Mouse (Mus musculus): ENCODE data around the gene Tmem237.

The Tmem237 gene

DNA sequence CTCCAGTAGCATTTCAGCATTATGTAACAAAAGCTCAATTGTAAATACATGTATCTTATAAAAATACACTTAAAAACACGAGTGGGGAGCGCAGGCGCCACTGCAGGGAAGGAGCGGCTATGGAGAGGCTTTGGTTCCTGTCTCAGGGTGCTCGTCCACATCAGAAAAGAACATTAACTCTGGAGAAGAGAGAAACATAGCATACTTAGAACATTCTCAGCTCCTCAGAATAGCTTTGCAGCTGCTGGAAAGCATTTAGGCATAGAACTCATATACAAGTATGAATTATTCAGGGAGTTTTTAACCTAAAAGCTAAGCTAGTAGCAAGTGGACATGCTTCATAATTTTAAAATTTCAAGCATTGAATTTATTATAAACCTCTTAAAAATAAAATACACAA is 19.2 kb downstream of the Tmem237 start:
- no peak for DNase-seq (ENCODE audit: low read depth, low spot score)

DNA sequence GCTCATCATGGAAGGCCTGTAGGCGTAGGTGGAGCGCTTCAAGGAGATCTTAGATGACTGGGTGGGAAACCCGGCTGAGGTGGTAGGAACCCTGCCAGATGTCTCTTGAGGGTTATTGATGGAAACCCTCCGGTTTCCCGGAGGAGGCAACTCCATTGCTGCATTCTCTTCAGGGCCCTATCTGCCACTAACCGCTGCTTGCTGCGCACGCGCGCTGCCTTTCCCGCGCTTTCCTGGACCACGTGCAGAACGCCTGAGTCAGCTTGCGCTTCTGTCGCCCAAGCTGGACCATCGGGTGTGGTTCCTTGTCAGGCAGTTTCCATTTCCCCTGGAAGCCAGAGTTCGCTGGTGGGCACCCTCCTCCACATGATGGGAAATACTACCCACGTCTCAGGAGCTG is 25.5 kb downstream of the Tmem237 start, which contains the start of gene C2cd6:
TSS of gene C2cd6 (minus strand) at position 196 of the 400 bp plus-strand sequence.
- no peak for DNase-seq (ENCODE audit: low read depth, low spot score)

DNA sequence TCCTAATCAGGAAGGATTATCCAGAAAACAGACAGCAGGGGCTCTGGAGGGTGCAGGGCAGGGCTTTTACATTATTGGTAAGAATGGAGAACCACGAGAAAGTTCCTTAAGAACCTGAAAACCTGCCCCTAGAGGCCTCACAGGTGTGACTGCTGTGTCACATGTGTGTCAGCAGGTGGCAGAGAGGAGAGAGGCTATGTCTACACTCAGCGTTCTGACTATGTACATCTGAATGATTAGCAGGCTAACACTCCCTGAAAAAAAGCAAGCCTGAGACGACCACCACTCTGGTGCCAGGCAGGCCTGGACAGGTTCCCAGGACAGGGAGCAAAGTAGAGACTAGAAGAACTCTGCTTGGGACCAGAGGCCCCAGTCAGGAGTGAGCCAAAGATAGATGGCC is 49.3 kb downstream of the Tmem237 start:
- no peak for DNase-seq (ENCODE audit: low read depth, low spot score)

DNA sequence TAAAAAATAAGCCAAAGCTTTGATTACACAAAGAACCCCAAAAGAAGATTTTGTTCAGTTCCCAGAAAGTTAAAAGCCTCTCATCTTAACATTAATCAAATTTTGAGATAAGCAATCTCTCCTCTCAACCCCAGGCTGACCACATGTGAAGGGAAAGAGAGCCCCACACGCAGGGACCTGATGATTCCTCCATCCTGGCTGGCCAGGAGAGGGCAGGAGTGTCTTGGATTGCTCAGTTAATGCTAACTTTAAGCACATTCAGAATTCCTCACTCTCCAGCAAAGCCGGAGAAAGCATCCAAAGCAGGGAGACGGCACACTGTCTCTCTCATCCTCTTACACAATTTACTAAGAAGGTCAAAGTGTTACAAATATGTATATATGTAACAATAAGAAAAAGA is 52.2 kb downstream of the Tmem237 start:
- DNase-seq (ENCODE audit: low read depth, low spot score), result peak; percentile 25

DNA sequence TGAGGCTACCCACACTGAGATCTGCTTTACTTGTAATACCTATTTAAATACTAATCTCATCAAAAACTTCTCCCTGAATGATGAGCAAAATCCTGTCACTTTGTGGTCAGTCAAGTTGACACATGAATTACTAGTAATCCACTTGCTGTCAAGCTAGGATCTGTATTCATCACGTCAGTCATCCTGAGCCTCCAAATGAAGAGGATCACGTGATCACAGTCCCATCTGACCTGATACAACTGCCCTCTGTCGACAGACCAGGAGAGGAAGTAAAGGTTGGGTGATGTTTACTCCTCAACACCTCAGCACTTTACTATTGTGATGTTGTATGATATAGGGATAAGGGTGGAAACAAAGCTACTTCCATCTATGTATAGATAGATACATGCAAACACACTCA is 56.5 kb downstream of the Tmem237 start:
- no peak for DNase-seq (ENCODE audit: low read depth, low spot score)

DNA sequence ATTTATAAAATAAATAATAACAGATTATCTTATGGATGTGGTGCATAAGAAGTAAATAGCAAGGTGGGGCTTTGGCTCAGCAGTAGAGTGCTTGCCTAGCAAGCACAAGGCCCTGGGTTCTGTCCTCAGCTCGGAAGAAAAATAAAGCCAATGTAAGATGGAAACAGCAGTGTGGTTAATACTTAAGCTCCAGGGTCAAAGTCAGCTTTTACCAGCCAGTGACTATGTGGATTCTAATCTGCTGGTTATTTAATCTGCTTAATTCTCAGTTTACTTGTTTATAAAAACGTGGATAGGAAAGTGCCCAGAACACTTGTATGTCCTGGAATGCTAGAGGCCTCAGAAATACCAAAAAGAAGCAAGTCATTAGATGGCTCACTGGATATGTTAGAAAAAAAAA is 63.3 kb downstream of the Tmem237 start:
- DNase-seq (ENCODE audit: low read depth, low spot score), result no peak

DNA sequence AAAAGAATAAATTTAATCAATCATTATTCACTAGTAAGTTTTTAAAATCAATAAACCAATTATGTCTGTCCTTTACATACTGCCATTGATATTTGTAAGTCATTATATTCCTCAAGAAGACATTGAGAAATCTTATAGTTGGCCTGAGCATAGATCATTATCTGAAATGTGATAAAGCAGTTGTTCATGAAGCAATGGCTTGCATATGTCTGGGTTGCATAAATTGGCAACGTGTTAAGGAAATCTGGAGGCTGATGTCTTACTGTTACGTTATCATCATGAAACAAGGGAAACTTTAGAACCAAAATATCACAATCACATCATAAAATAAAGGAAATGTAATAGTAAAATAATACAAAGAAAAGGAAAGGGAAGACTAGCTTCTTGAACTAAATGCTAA is 68.9 kb downstream of the Tmem237 start:
- no peak for DNase-seq (ENCODE audit: low read depth, low spot score)
